Mouse (Mus musculus) forebrain, embryonic 16.5 days (tissue): Measurements from ENCODE around the gene Kansl1. TPM values are rescaled to one million over a fixed set of nuclear protein-coding genes. Genes with fewer than 3 reads are reported as not detected.

ENCODE experiments used
- ATAC-seq: fragments of 200-750 bp; cut with Nextera tagmentation; 2 replicates; pipeline ENCODE4 v1.8.0; 2017; ENCODE audit warnings: mild to moderate bottlenecking, moderate library complexity
- H3K27ac ChIP-seq: fragments of 300-500 bp; sonication (generic); 2 replicates; pipeline ENCODE4 v1.5.1; 2014; ENCODE audit warnings: low read length, control low read depth
- H3K27me3 ChIP-seq: fragments of 300-500 bp; sonication (generic); replicated peaks from 2 replicates; pipeline ENCODE4 v1.6.1; 2014; ENCODE audit warnings: low read length; ENCODE audit not compliant: control insufficient read depth, insufficient read depth
- H3K36me3 ChIP-seq: fragments of 300-500 bp; sonication (generic); 2 replicates; pipeline ENCODE4 v1.6.1; 2014; ENCODE audit not compliant: control insufficient read depth, insufficient read depth
- H3K4me1 ChIP-seq: fragments of 300-500 bp; sonication (generic); replicated peaks from 2 replicates; pipeline ENCODE4 v1.6.1; 2014; ENCODE audit warnings: low read length; ENCODE audit not compliant: control insufficient read depth, insufficient read depth
- H3K4me2 ChIP-seq: fragments of 300-500 bp; sonication (generic); 2 replicates; pipeline ENCODE4 v1.6.1; 2014; ENCODE audit warnings: mild to moderate bottlenecking, low read length, control low read depth
- H3K4me3 ChIP-seq: fragments of 300-500 bp; sonication (generic); replicated peaks from 2 replicates; pipeline ENCODE4 v1.5.1; 2014; ENCODE audit warnings: mild to moderate bottlenecking, low read length, control low read depth
- H3K9ac ChIP-seq: fragments of 300-500 bp; sonication (generic); replicated peaks from 2 replicates; pipeline ENCODE4 v1.6.1; 2014; ENCODE audit warnings: low read depth, low read length, control low read depth
- H3K9me3 ChIP-seq: fragments of 300-500 bp; sonication (generic); 2 replicates; pipeline ENCODE4 v1.6.1; 2016; ENCODE audit warnings: low read length; ENCODE audit not compliant: control insufficient read depth
- WGBS: fragments of 180-500 bp; shearing (Covaris S2); extraction: QIAGEN DNeasy Blood & Tissue Kit; methylation state at CpG from one replicate; pipeline ENCODE4 v1.1.7; 2014; 5-methylcytosine and 5-hydroxymethylcytosine counted together
- polyA plus RNA-seq: library from polyadenylated mRNA; unstranded; fragments of >200 nt; fragmentation: Nextera tagmentation; extraction: Ambion mirVana; gene quantifications from 2 replicates; pipeline ENCODE4 v1.2.1, GENCODE M21; 2015

Kansl1 gene
- polyA plus RNA-seq, 1 experiment from 2014 or later = 32.5 TPM

GRCm38 (mm10) chr11:104386595-104386994 is 82.1 kb downstream of the Kansl1 start:
- Histone ChIP-seq H3K9ac (no peak overlapping the region), H3K4me1 (no peaks in the 10 kb centered on the region), H3K9me3 (no peaks in the 10 kb centered on the region), H3K27ac (no peak overlapping the region), H3K4me2 (no peak overlapping the region), H3K27me3 (no peaks in the 10 kb centered on the region), H3K36me3 (no peaks in the 10 kb centered on the region), H3K4me3 (no peak overlapping the region)
- WGBS = 93% methylated on average over 1 of the region's 1 CpGs
- ATAC-seq = no peak

GRCm38 (mm10) chr11:104383167-104383810 is 85.4 kb downstream of the Kansl1 start:
- Histone ChIP-seq H3K36me3 (no peaks in the 10 kb centered on the region), H3K9me3 (no peaks in the 10 kb centered on the region), H3K4me1 (no peaks in the 10 kb centered on the region), H3K9ac (no peak overlapping the region), H3K4me2 (no peak overlapping the region), H3K27me3 (no peaks in the 10 kb centered on the region), H3K4me3 (no peak overlapping the region), H3K27ac (no peak overlapping the region)
- 95% methylated on average over 2 of the region's 2 CpGs for WGBS
- ATAC-seq = no peak

- H3K27ac ChIP-seq = no peak overlapping the region
- no peaks in the 10 kb centered on the region for H3K4me1 ChIP-seq
- no peak overlapping the region for H3K4me3 ChIP-seq
- no peak overlapping the region for H3K4me2 ChIP-seq
- no peak for ATAC-seq
- H3K36me3 ChIP-seq = no peaks in the 10 kb centered on the region
- H3K27me3 ChIP-seq = no peaks in the 10 kb centered on the region
- H3K9ac ChIP-seq = no peak overlapping the region
- 84% methylated on average over 4 of the region's 4 CpGs for WGBS
- H3K9me3 ChIP-seq = no peaks in the 10 kb centered on the region
These were observed 86.8 kb downstream of the Kansl1 start for GRCm38 (mm10) chr11:104381887-104382286.

GRCm38 (mm10) chr11:104379635-104380034 is 89.0 kb downstream of the Kansl1 start:
- no peaks in the 10 kb centered on the region for H3K9me3 ChIP-seq
- WGBS = 58% methylated on average over 1 of the region's 1 CpGs
- H3K27ac ChIP-seq = no peak overlapping the region
- no peak overlapping the region for H3K9ac ChIP-seq
- H3K4me1 ChIP-seq = no peaks in the 10 kb centered on the region
- no peak for ATAC-seq
- peaks cover 3% of the 10 kb centered on the region; the same call in 1 of the 2 replicates for H3K36me3 ChIP-seq
- no peak overlapping the region for H3K4me2 ChIP-seq
- no peaks in the 10 kb centered on the region for H3K27me3 ChIP-seq
- no peak overlapping the region for H3K4me3 ChIP-seq

GRCm38 (mm10) chr11:104376291-104376690 is 92.4 kb downstream of the Kansl1 start:
- WGBS = 87% methylated on average over 3 of the region's 3 CpGs
- no peak overlapping the region for H3K27ac ChIP-seq
- H3K9ac ChIP-seq = no peak overlapping the region

GRCm38 (mm10) chr11:104367486-104368190 is 101.0 kb downstream of the Kansl1 start:
- Histone ChIP-seq H3K36me3 (peaks cover 2% of the 10 kb centered on the region), H3K9ac (no peak overlapping the region), H3K27me3 (no peaks in the 10 kb centered on the region), H3K27ac (no peak overlapping the region), H3K4me1 (no peaks in the 10 kb centered on the region), H3K9me3 (no peaks in the 10 kb centered on the region), H3K4me3 (no peak overlapping the region), H3K4me2 (no peak overlapping the region)
- no peak for ATAC-seq
- 87% methylated on average over 5 of the region's 5 CpGs for WGBS

More at GRCm38 (mm10) chr11:104376291-104376690, 92.4 kb downstream of the Kansl1 start:
- Histone ChIP-seq H3K4me3 (no peak overlapping the region), H3K36me3 (peaks cover 3% of the 10 kb centered on the region; the same call in 1 of the 2 replicates), H3K4me1 (no peaks in the 10 kb centered on the region), H3K27me3 (no peaks in the 10 kb centered on the region), H3K9me3 (no peaks in the 10 kb centered on the region), H3K4me2 (no peak overlapping the region)
- no peak for ATAC-seq

GRCm38 (mm10) chr11:104363823-104364600 is 104.6 kb downstream of the Kansl1 start:
- H3K9ac ChIP-seq = no peak overlapping the region
- H3K4me2 ChIP-seq = no peak overlapping the region
- peaks cover 2% of the 10 kb centered on the region; the same call in 1 of the 2 replicates for H3K36me3 ChIP-seq
- no peaks in the 10 kb centered on the region for H3K4me1 ChIP-seq
- no peak for ATAC-seq
- no peak overlapping the region for H3K27ac ChIP-seq
- H3K9me3 ChIP-seq = no peaks in the 10 kb centered on the region
- H3K4me3 ChIP-seq = no peak overlapping the region
- 93% methylated on average over 2 of the region's 2 CpGs for WGBS
- no peaks in the 10 kb centered on the region for H3K27me3 ChIP-seq

GRCm38 (mm10) chr11:104362704-104363103 is 106.0 kb downstream of the Kansl1 start:
- ATAC-seq = no peak
- Histone ChIP-seq H3K36me3 (peaks cover 2% of the 10 kb centered on the region; the same call in 1 of the 2 replicates), H3K9ac (no peak overlapping the region), H3K4me2 (no peak overlapping the region), H3K27ac (no peak overlapping the region), H3K9me3 (no peaks in the 10 kb centered on the region), H3K4me3 (no peak overlapping the region), H3K27me3 (no peaks in the 10 kb centered on the region), H3K4me1 (no peaks in the 10 kb centered on the region)
- 91% methylated on average over 1 of the region's 1 CpGs for WGBS

- Histone ChIP-seq H3K4me3 (no peak overlapping the region), H3K4me2 (no peak overlapping the region), H3K36me3 (peaks cover 3% of the 10 kb centered on the region), H3K9ac (no peak overlapping the region), H3K9me3 (no peaks in the 10 kb centered on the region), H3K4me1 (no peaks in the 10 kb centered on the region), H3K27me3 (no peaks in the 10 kb centered on the region), H3K27ac (no peak overlapping the region)
- ATAC-seq = no peak
- 72% methylated on average over 2 of the region's 2 CpGs for WGBS
These were observed 106.9 kb downstream of the Kansl1 start for GRCm38 (mm10) chr11:104361790-104362189.
